Mouse (Mus musculus): ENCODE results near the gene Rps7. TPM values are rescaled to one million over a fixed set of nuclear protein-coding genes. Genes with fewer than 3 reads are reported as not detected.
A peak's percentile ranks its signal among the peaks of the same experiment; 100 is the strongest.

The Rps7 gene
- polyA plus RNA-seq, 1 experiment from 2014 or later = 599 TPM

DNA sequence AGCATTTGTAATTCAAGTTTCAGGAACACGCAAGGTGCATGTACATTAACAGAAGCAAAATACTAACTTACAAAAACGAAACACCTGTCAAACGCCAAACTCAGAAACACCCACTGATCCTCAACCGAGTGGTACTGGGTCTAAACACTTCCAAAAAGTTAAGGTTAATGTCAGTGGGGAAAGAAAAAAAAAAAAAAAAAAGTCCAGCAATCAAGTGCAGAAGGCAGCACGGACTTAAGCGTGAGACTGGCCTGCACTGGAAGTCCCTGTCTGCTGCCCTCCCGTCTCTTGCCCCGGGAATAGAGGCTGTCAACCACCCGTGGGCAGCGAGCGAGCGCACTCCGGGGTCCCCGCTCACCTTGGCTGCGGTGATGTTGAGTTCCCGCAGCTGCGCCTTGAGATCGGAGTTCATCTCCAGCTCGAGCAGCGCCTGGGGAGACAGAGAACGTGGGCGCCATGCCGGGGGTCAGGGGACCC, 657 bp downstream of the Rps7 start:
- Histone ChIP-seq H3K27ac (peak overlapping the region; percentile 54; the same call in 1 of the 2 replicates), H3K4me3 (peak overlapping the region; percentile 85), H3K36me3 (peaks cover 42% of the 10 kb centered on the region), H3K4me2 (replicated peaks) (peak overlapping the region; percentile 70), H3K9ac (peak overlapping the region; percentile 99), H3K4me1 (peaks cover 15% of the 10 kb centered on the region), H3K27me3 (replicated peaks) (no peaks in the 10 kb centered on the region), H3K9me3 (no peaks in the 10 kb centered on the region)
- whole genome bisulfite sequencing = 2% methylated on average over 23 of the region's 23 CpGs
- peak; percentile 60 for ATAC-seq (ENCODE audit: low FRiP score, low read depth)

DNA sequence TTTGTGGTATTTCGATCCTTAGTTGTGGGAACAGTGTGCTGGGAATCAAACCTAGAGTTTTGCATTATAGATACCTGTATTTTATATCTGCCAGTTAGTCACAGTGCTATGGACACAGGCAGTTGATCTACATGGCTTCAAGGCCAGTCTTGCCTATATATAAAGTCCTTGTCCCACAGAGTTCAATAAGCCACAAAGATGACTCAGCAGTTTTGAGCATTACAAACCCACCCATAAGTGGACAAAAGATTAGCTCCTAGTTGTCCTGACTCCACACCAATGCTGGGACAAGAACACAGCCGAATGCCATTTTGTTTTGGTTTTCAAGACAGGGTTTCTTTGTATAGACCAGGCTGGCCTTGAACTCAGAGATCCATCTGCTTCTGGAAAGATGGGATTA, 7.3 kb downstream of the Rps7 start:
- ATAC-seq (ENCODE audit: low FRiP score, low read depth) = no peak
- no peak overlapping the region for H3K27ac ChIP-seq
- H3K36me3 ChIP-seq = peaks cover 56% of the 10 kb centered on the region
- no peaks in the 10 kb centered on the region for H3K9me3 ChIP-seq
- 0 out of 2 replicates have a peak, but pooled peaks cover 1% of the 10 kb centered on the region for H3K4me1 ChIP-seq
- 98% methylated on average over 2 of the region's 2 CpGs for WGBS
- no peak overlapping the region for H3K4me3 ChIP-seq
- H3K27me3 ChIP-seq (replicated peaks) = no peaks in the 10 kb centered on the region
- H3K9ac ChIP-seq = no peak overlapping the region
- H3K4me2 ChIP-seq (replicated peaks) = no peak overlapping the region

DNA sequence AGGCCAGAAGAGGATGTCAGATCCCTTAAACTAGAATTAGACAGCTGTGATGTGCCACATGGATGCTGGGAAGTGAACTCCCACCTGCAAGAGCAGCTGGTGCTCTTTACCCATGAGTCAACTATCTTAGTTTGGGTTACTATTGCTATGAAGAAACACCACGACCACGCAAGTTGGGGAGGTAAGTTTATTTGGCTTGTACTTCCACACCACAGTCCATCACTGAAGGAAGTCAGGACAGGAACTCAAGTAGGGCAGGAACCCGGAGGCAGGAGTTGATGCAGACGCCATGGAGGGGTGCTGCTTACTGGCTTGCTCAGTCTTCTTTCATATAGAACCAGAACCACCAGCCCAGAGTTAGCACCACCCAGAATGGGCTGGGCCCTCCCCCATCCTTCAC, 8.7 kb downstream of the Rps7 start:
- ATAC-seq (ENCODE audit: low FRiP score, low read depth) = no peak
- H3K9ac ChIP-seq = no peak overlapping the region
- no peak overlapping the region for H3K27ac ChIP-seq
- 79% methylated on average over 4 of the region's 4 CpGs for WGBS
- no peak overlapping the region for H3K4me2 ChIP-seq (replicated peaks)
- H3K4me1 ChIP-seq = no peaks in the 10 kb centered on the region
- H3K9me3 ChIP-seq = no peaks in the 10 kb centered on the region
- no peak overlapping the region for H3K4me3 ChIP-seq
- peaks cover 43% of the 10 kb centered on the region for H3K36me3 ChIP-seq
- H3K27me3 ChIP-seq (replicated peaks) = no peaks in the 10 kb centered on the region

GRCm38 (mm10) chr12:28625407-28625806, 10.3 kb downstream of the Rps7 start:
- Histone ChIP-seq H3K36me3 (peaks cover 26% of the 10 kb centered on the region), H3K27me3 (replicated peaks) (no peaks in the 10 kb centered on the region), H3K4me3 (no peak overlapping the region), H3K9me3 (no peaks in the 10 kb centered on the region), H3K4me2 (replicated peaks) (no peak overlapping the region), H3K4me1 (no peaks in the 10 kb centered on the region; the same call in 1 of the 2 replicates), H3K9ac (no peak overlapping the region), H3K27ac (no peak overlapping the region)
- ATAC-seq (ENCODE audit: low FRiP score, low read depth) = no peak
- WGBS = 85% methylated on average over 7 of the region's 7 CpGs

DNA sequence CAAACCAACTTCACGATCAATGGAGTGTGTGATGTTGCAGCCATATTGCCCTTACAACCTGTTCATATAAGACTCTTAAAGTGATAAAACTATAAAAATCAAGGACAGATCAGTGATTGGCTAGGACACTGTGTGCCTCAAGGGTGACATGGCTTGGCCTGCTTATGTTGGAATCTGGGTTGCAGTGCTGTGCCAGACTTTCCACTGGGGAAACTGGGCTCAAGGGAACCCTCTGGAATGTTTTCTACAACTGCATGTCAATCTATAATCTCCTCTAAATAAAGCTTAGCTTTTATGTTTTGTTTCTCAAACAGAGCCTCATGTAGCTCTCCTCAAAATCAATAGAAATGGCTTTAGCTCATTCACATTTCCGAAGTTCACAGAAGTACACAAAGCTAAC, 11.5 kb downstream of the Rps7 start:
- ATAC-seq (ENCODE audit: low FRiP score, low read depth) = no peak
- Histone ChIP-seq H3K4me2 (replicated peaks) (no peak overlapping the region), H3K9me3 (no peaks in the 10 kb centered on the region), H3K36me3 (peaks cover 14% of the 10 kb centered on the region), H3K27me3 (replicated peaks) (no peaks in the 10 kb centered on the region), H3K27ac (no peak overlapping the region), H3K9ac (no peak overlapping the region), H3K4me3 (no peak overlapping the region), H3K4me1 (no peaks in the 10 kb centered on the region; the same call in 1 of the 2 replicates)
- 94% methylated on average over 2 of the region's 2 CpGs for WGBS

DNA sequence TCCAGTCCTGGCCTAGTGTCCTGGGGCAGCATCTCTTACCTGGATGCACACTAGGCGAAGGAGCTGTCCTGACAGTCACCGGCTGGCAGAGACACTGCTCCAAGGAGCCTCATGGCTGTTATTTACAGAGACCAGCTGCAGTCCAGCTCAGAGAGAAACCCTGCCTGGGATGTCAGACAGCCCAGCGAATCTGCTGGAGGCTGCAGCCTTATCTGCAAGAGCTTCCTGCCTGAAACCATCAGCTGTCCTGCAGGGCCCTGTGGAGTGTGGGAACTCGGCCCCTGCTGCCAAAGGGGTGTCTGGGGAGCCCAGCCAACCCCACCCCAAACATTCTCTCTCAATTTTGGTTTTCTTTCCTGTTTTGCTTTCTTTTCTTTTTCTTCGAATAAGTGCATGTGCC, 12.6 kb downstream of the Rps7 start, which contains the start of gene Colec11:
TSS of gene Colec11 (minus strand) at position 183 of the 400 bp plus-strand sequence.
- Histone ChIP-seq H3K4me1 (no peaks in the 10 kb centered on the region; the same call in 1 of the 2 replicates), H3K27me3 (replicated peaks) (no peaks in the 10 kb centered on the region), H3K4me3 (no peak within 1 kb of the TSS), H3K9me3 (no peaks in the 10 kb centered on the region), H3K4me2 (replicated peaks) (no peak within 1 kb of the TSS), H3K27ac (no peak within 1 kb of the TSS), H3K36me3 (peaks cover 4% of the 10 kb centered on the region; the same call in 1 of the 2 replicates), H3K9ac (0 out of 2 replicates have a peak within 1 kb of the TSS, but pooled peaks have one; percentile 38)
- WGBS = 65% methylated on average over 5 of the region's 5 CpGs
- ATAC-seq (ENCODE audit: low FRiP score, low read depth) = no peak

GRCm38 (mm10) chr12:28622641-28623040, 13.1 kb downstream of the Rps7 start:
- WGBS = 81% methylated on average over 1 of the region's 1 CpGs
- H3K4me2 ChIP-seq (replicated peaks) = no peak overlapping the region
- no peaks in the 10 kb centered on the region for H3K36me3 ChIP-seq
- no peaks in the 10 kb centered on the region; the same call in 1 of the 2 replicates for H3K4me1 ChIP-seq
- no peak for ATAC-seq (ENCODE audit: low FRiP score, low read depth)
- H3K27ac ChIP-seq = no peak overlapping the region
- no peaks in the 10 kb centered on the region for H3K27me3 ChIP-seq (replicated peaks)
- H3K4me3 ChIP-seq = no peak overlapping the region
- no peaks in the 10 kb centered on the region for H3K9me3 ChIP-seq
- H3K9ac ChIP-seq = no peak overlapping the region

- Histone ChIP-seq H3K27me3 (replicated peaks) (no peaks in the 10 kb centered on the region), H3K4me2 (replicated peaks) (no peak overlapping the region), H3K27ac (no peak overlapping the region), H3K4me3 (no peak overlapping the region), H3K4me1 (no peaks in the 10 kb centered on the region; the same call in 1 of the 2 replicates), H3K9ac (no peak overlapping the region), H3K9me3 (no peaks in the 10 kb centered on the region), H3K36me3 (no peaks in the 10 kb centered on the region)
- ATAC-seq (ENCODE audit: low FRiP score, low read depth) = no peak
- 69% methylated on average over 5 of the region's 5 CpGs for WGBS
These were observed 13.6 kb downstream of the Rps7 start for GRCm38 (mm10) chr12:28622167-28622532.

DNA sequence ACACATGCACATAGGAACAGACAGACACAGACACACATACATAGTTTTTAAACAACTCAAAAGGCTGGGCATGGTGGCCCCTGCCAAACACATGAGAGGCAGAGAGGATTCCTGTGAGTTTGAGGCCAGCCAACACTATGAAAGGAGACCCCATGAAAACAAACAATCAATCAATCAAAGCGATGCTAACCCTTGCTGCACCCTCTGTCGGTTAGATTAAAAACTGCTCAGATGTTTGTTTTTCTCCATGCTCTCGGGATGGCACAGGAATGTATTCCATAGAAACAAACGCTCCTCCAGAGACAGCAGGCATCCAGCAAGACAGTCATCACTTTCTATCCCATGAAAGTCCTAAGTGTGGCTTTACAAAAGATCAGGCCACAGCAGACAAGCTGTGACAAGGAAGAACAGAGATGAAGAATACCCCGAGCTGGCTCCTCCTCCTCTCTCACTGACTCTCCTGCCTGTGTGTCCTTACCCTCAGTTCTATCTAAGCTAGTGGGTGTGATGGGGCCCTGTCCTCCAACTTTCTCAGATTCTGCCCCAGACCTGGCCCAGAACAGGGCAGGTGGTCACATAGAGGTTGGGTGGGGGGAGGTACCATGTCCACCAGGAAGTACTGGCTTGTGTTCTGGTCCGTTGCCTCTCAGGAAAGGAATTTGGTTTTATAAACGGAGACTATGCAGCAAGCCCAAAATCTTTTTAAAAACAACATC, 14.1 kb downstream of the Rps7 start:
- H3K36me3 ChIP-seq = no peaks in the 10 kb centered on the region
- no peak overlapping the region for H3K4me3 ChIP-seq
- H3K9me3 ChIP-seq = no peaks in the 10 kb centered on the region
- no peaks in the 10 kb centered on the region; the same call in 1 of the 2 replicates for H3K4me1 ChIP-seq
- H3K27ac ChIP-seq = no peak overlapping the region
- WGBS = 40% methylated on average over 7 of the region's 7 CpGs
- no peak overlapping the region for H3K9ac ChIP-seq
- no peaks in the 10 kb centered on the region for H3K27me3 ChIP-seq (replicated peaks)
- no peak overlapping the region for H3K4me2 ChIP-seq (replicated peaks)
- ATAC-seq (ENCODE audit: low FRiP score, low read depth) = no peak

- H3K27me3 ChIP-seq (replicated peaks) = no peaks in the 10 kb centered on the region
- H3K4me3 ChIP-seq = no peak overlapping the region
- H3K4me1 ChIP-seq = no peaks in the 10 kb centered on the region; the same call in 1 of the 2 replicates
- H3K27ac ChIP-seq = no peak overlapping the region
- ATAC-seq (ENCODE audit: low FRiP score, low read depth) = no peak
- 64% methylated on average over 4 of the region's 4 CpGs for WGBS
- no peaks in the 10 kb centered on the region for H3K36me3 ChIP-seq
- no peaks in the 10 kb centered on the region for H3K9me3 ChIP-seq
- H3K4me2 ChIP-seq (replicated peaks) = no peak overlapping the region
- no peak overlapping the region for H3K9ac ChIP-seq
These were observed 18.5 kb downstream of the Rps7 start for GRCm38 (mm10) chr12:28617297-28617696.

DNA sequence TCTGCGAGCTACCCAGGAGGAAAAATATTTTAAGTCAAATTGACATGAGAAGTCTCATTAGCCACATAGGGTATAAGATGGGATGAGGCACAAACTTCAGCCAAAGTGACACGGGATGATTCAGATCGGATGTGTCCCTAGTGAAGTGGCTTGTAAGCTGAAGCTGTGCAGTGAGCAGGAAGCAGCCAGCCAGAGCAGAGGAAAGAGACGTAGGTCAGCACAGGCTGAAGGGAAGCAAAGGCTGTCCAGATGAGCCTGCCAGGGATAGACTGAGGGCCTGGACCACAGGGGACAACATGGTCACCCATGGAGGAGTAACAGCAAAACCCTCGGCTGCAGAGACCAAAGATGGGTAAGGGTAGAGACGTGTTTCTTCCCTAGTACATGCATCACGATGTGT, 21.4 kb downstream of the Rps7 start:
- H3K9ac ChIP-seq = no peak overlapping the region
- no peak overlapping the region for H3K4me2 ChIP-seq (replicated peaks)
- no peak overlapping the region for H3K4me3 ChIP-seq
- H3K27ac ChIP-seq = no peak overlapping the region
- no peaks in the 10 kb centered on the region for H3K36me3 ChIP-seq
- no peak for ATAC-seq (ENCODE audit: low FRiP score, low read depth)
- 80% methylated on average over 7 of the region's 7 CpGs for WGBS
- no peaks in the 10 kb centered on the region for H3K4me1 ChIP-seq
- H3K27me3 ChIP-seq (replicated peaks) = no peaks in the 10 kb centered on the region
- H3K9me3 ChIP-seq = no peaks in the 10 kb centered on the region

- no peak for ATAC-seq (ENCODE audit: low FRiP score, low read depth)
These were observed 23.4 kb downstream of the Rps7 start for GRCm38 (mm10) chr12:28612391-28612790.

More at GRCm38 (mm10) chr12:28612391-28612790, 23.4 kb downstream of the Rps7 start:
- H3K36me3 ChIP-seq = no peaks in the 10 kb centered on the region
- no peak overlapping the region for H3K4me2 ChIP-seq (replicated peaks)
- no peaks in the 10 kb centered on the region for H3K27me3 ChIP-seq (replicated peaks)
- no peak overlapping the region for H3K9ac ChIP-seq
- WGBS = 75% methylated on average over 6 of the region's 6 CpGs
- H3K4me1 ChIP-seq = peaks cover 7% of the 10 kb centered on the region
- H3K9me3 ChIP-seq = no peaks in the 10 kb centered on the region
- H3K4me3 ChIP-seq = no peak overlapping the region
- H3K27ac ChIP-seq = no peak overlapping the region
